In genomic region chr4:83425119-83425518, GRCm38 (mm10) we compare ENCODE assay signal across 30 mouse cellular contexts.
"Had no signal": no experiment of that assay in that cellular context is flagged by ENCODE, and none has a peak within 500 bp of the region (broad histone marks: within the 10 kb centered on the region; RNA-seq: fewer than 3 reads in every experiment).

No protein-coding gene starts in this region.

- H3K9ac ChIP-seq: limb, embryonic 12.5 days; limb, embryonic 13.5 days; limb, embryonic 15.5 days; liver, embryonic 12.5 days; liver, embryonic 13.5 days; liver, embryonic 14.5 days; liver, embryonic 15.5 days; liver, postnatal 0 days; lung, embryonic 14.5 days; lung, embryonic 15.5 days; midbrain, embryonic 12.5 days; midbrain, embryonic 15.5 days; neural tube, embryonic 12.5 days had no signal

- H3K27ac ChIP-seq: limb, embryonic 10.5 days; limb, embryonic 12.5 days; limb, embryonic 13.5 days; limb, embryonic 15.5 days; liver, embryonic 12.5 days; liver, embryonic 13.5 days; liver, embryonic 14.5 days; liver, embryonic 15.5 days; lung, embryonic 15.5 days; macrophage; midbrain, embryonic 10.5 days; midbrain, embryonic 12.5 days; midbrain, embryonic 15.5 days; neural tube, embryonic 12.5 days had no signal

- H3K9me3 ChIP-seq: limb, embryonic 10.5 days; limb, embryonic 13.5 days; limb, embryonic 15.5 days; liver, embryonic 12.5 days; liver, embryonic 13.5 days; liver, embryonic 15.5 days; lung, embryonic 15.5 days; megakaryocyte, embryonic 14.5 days; midbrain, embryonic 10.5 days; midbrain, embryonic 12.5 days; midbrain, embryonic 15.5 days; neural tube, embryonic 12.5 days had no signal

- H3K4me3 ChIP-seq: limb, embryonic 10.5 days; limb, embryonic 12.5 days; limb, embryonic 13.5 days; limb, embryonic 15.5 days; liver, embryonic 12.5 days; liver, embryonic 13.5 days; liver, embryonic 15.5 days; lung, embryonic 15.5 days; megakaryocyte, embryonic 14.5 days; midbrain, embryonic 10.5 days; midbrain, embryonic 12.5 days; midbrain, embryonic 15.5 days; myocyte; neural tube, embryonic 12.5 days had no signal

- H3K27me3 ChIP-seq: limb, embryonic 12.5 days; limb, embryonic 13.5 days; limb, embryonic 15.5 days; liver, embryonic 12.5 days; liver, embryonic 13.5 days; liver, embryonic 15.5 days; lung, embryonic 15.5 days; megakaryocyte, embryonic 14.5 days; midbrain, embryonic 12.5 days; midbrain, embryonic 15.5 days; neural tube, embryonic 12.5 days had no signal

- ATAC-seq: liver, embryonic 12.5 days; liver, postnatal 0 days; lung, postnatal 0 days; midbrain, embryonic 15.5 days; midbrain, embryonic 16.5 days had no signal

- DNase-seq: left cerebral cortex, postnatal 4 days; liver; liver, embryonic 13.5 days; liver, postnatal 0 days; lung, adult 18-20 months; lung, adult 2 months; lung, embryonic 14.5 days; lung, postnatal 10 days; lung, postnatal 14 days; lung, postnatal 36 days; lung, postnatal 4 days; midbrain, embryonic 14.5 days had no signal

- H3K4me1 ChIP-seq: limb, embryonic 10.5 days; limb, embryonic 12.5 days; limb, embryonic 13.5 days; limb, embryonic 15.5 days; liver, embryonic 13.5 days; liver, embryonic 15.5 days; lung, embryonic 15.5 days; midbrain, embryonic 10.5 days; midbrain, embryonic 12.5 days; neural tube, embryonic 12.5 days had no signal

- H3K4me2 ChIP-seq: limb, embryonic 12.5 days; limb, embryonic 13.5 days; limb, embryonic 15.5 days; liver, embryonic 11.5 days; liver, embryonic 12.5 days; liver, embryonic 13.5 days; liver, embryonic 15.5 days; lung, embryonic 14.5 days; lung, embryonic 15.5 days; midbrain, embryonic 12.5 days; midbrain, embryonic 15.5 days; neural tube, embryonic 12.5 days had no signal
